Mouse (Mus musculus) midbrain, postnatal 0 days (tissue): ENCODE results near the gene Clec1b. TPM values are rescaled to one million over a fixed set of nuclear protein-coding genes. Genes with fewer than 3 reads are reported as not detected.

Experiments
- ATAC-seq: fragments of 200-750 bp; cut with Nextera tagmentation; 2 replicates; pipeline ENCODE4 v1.8.0; 2017; ENCODE audit warnings: moderate number of reproducible peaks, mild to moderate bottlenecking, moderate TSS enrichment, moderate library complexity; ENCODE audit not compliant: low FRiP score
- DNase-seq: peaks from one replicate; pipeline ENCODE4 v3.0.0-alpha.2; 2015; ENCODE audit warnings: low spot score
- H3K27ac ChIP-seq: fragments of 300-500 bp; sonication (generic); 2 replicates; pipeline ENCODE4 v1.5.1; 2014; ENCODE audit warnings: low read depth, mild to moderate bottlenecking, low read length, mixed read lengths
- H3K27me3 ChIP-seq: fragments of 300-500 bp; sonication (generic); 2 replicates; pipeline ENCODE4 v1.6.1; 2014; ENCODE audit warnings: low read length, control low read depth, mixed read lengths; ENCODE audit not compliant: insufficient read depth
- H3K36me3 ChIP-seq: fragments of 300-500 bp; sonication (generic); 2 replicates; pipeline ENCODE4 v1.6.1; 2014; ENCODE audit warnings: low read length, control low read depth, mixed read lengths; ENCODE audit not compliant: insufficient read depth
- H3K4me1 ChIP-seq: fragments of 300-500 bp; sonication (generic); 2 replicates; pipeline ENCODE4 v1.6.1; 2014; ENCODE audit warnings: mild to moderate bottlenecking, control low read depth, antibody characterized with exemption, low read length, mixed read lengths; ENCODE audit not compliant: insufficient read depth
- H3K4me2 ChIP-seq: fragments of 300-500 bp; sonication (generic); 2 replicates; pipeline ENCODE4 v1.6.1; 2014; ENCODE audit warnings: low read depth, mild to moderate bottlenecking, low read length, mixed read lengths; ENCODE audit not compliant: poor library complexity, severe bottlenecking
- H3K4me3 ChIP-seq: fragments of 300-500 bp; sonication (generic); 2 replicates; pipeline ENCODE4 v1.5.1; 2014; ENCODE audit warnings: low read depth, mild to moderate bottlenecking, low read length, moderate library complexity
- H3K9ac ChIP-seq: fragments of 300-500 bp; sonication (generic); replicated peaks from 2 replicates; pipeline ENCODE4 v1.6.1; 2014; ENCODE audit warnings: mild to moderate bottlenecking, low read length, moderate library complexity, mixed read lengths; ENCODE audit not compliant: poor library complexity, severe bottlenecking
- H3K9me3 ChIP-seq: fragments of 300-500 bp; sonication (generic); 2 replicates; pipeline ENCODE4 v1.6.1; 2016; ENCODE audit warnings: low read length, control low read depth
- CTCF ChIP-seq: IDR thresholded peaks from 2 replicates; pipeline ENCODE4 v1.5.1; 2016; ENCODE audit warnings: antibody characterized with exemption, mild to moderate bottlenecking
- WGBS: fragments of 180-500 bp; shearing (Covaris S2); extraction: QIAGEN DNeasy Blood & Tissue Kit; methylation state at CpG from one replicate; pipeline ENCODE4 v1.1.7; 2014; 5-methylcytosine and 5-hydroxymethylcytosine counted together
- polyA plus RNA-seq: library from polyadenylated mRNA; unstranded; fragments of >200 nt; fragmentation: Nextera tagmentation; extraction: Ambion mirVana; gene quantifications from 2 replicates; pipeline ENCODE4 v1.2.1, GENCODE M21; 2015
- total RNA-seq: library from RNA; depleted of rRNA; stranded (reverse); fragments of >200 nt; gene quantifications from 2 replicates; pipeline ENCODE4 v1.2.3, GENCODE M21; 2014

Clec1b gene
- total and polyA plus RNA-seq, 2 experiments from 2014 or later: 0.46 TPM; not detected in 1

GRCm38 (mm10) chr6:129363942-129364341 is 33.2 kb upstream of the Clec1b start:
- no peak for TF ChIP-seq CTCF
- H3K9ac ChIP-seq: no peak overlapping the region
- H3K27ac ChIP-seq: no peak overlapping the region
- 31% methylated on average over 1 of the region's 1 CpGs for WGBS
- ATAC-seq (no peak), DNase-seq (no peak)
- H3K4me1 ChIP-seq: no peaks in the 10 kb centered on the region
- no peaks in the 10 kb centered on the region for H3K36me3 ChIP-seq
- H3K4me3 ChIP-seq: no peak overlapping the region
- no peaks in the 10 kb centered on the region for H3K9me3 ChIP-seq
- H3K4me2 ChIP-seq: no peak overlapping the region
- H3K27me3 ChIP-seq: no peaks in the 10 kb centered on the region

GRCm38 (mm10) chr6:129365959-129366359 is 31.1 kb upstream of the Clec1b start:
- H3K9ac ChIP-seq: no peak overlapping the region
- TF ChIP-seq CTCF: peak; percentile 92
- no peak overlapping the region for H3K27ac ChIP-seq
- no peak overlapping the region for H3K4me3 ChIP-seq
- H3K27me3 ChIP-seq: no peaks in the 10 kb centered on the region
- ATAC-seq (peak; percentile 54; the same call in 1 of the 2 replicates), DNase-seq (peak; percentile 90)
- no peaks in the 10 kb centered on the region for H3K9me3 ChIP-seq
- WGBS: 10% methylated on average over 6 of the region's 6 CpGs
- no peaks in the 10 kb centered on the region for H3K4me1 ChIP-seq
- no peaks in the 10 kb centered on the region for H3K36me3 ChIP-seq
- no peak overlapping the region for H3K4me2 ChIP-seq

- Histone ChIP-seq H3K4me3 (no peak overlapping the region), H3K9ac (no peak overlapping the region), H3K4me2 (no peak overlapping the region), H3K9me3 (no peaks in the 10 kb centered on the region), H3K4me1 (no peaks in the 10 kb centered on the region), H3K36me3 (no peaks in the 10 kb centered on the region), H3K27me3 (no peaks in the 10 kb centered on the region), H3K27ac (no peak overlapping the region)
- WGBS: 74% methylated on average over 7 of the region's 7 CpGs
- TF ChIP-seq CTCF: no peak
- ATAC-seq: no peak
- no peak for DNase-seq
Measured at GRCm38 (mm10) chr6:129369374-129370132, 27.5 kb upstream of the Clec1b start.

GRCm38 (mm10) chr6:129374937-129375471 is 22.1 kb upstream of the Clec1b start:
- H3K36me3 ChIP-seq: no peaks in the 10 kb centered on the region
- ATAC-seq (no peak), DNase-seq (no peak)
- no peak overlapping the region for H3K4me2 ChIP-seq
- H3K4me3 ChIP-seq: no peak overlapping the region
- 83% methylated on average over 2 of the region's 2 CpGs for WGBS
- no peak overlapping the region for H3K9ac ChIP-seq
- no peak overlapping the region for H3K27ac ChIP-seq
- H3K4me1 ChIP-seq: no peaks in the 10 kb centered on the region
- no peak for TF ChIP-seq CTCF
- no peaks in the 10 kb centered on the region for H3K27me3 ChIP-seq
- no peaks in the 10 kb centered on the region for H3K9me3 ChIP-seq

- Histone ChIP-seq H3K4me2 (no peak overlapping the region), H3K4me3 (no peak overlapping the region), H3K27ac (no peak overlapping the region), H3K4me1 (no peaks in the 10 kb centered on the region), H3K9ac (no peak overlapping the region), H3K27me3 (no peaks in the 10 kb centered on the region), H3K9me3 (no peaks in the 10 kb centered on the region), H3K36me3 (no peaks in the 10 kb centered on the region)
- no peak; the same call in 1 of the 2 replicates for ATAC-seq
- 68% methylated on average over 4 of the region's 4 CpGs for WGBS
- DNase-seq: peak; percentile 56
- TF ChIP-seq CTCF: no peak
Measured at GRCm38 (mm10) chr6:129380454-129380853, 16.6 kb upstream of the Clec1b start.

- Histone ChIP-seq H3K4me3 (no peak overlapping the region), H3K4me1 (no peaks in the 10 kb centered on the region), H3K9ac (no peak overlapping the region), H3K27me3 (no peaks in the 10 kb centered on the region), H3K27ac (no peak overlapping the region), H3K36me3 (no peaks in the 10 kb centered on the region), H3K9me3 (no peaks in the 10 kb centered on the region), H3K4me2 (no peak overlapping the region)
- no peak for TF ChIP-seq CTCF
- DNase-seq (no peak), ATAC-seq (no peak)
- WGBS: 69% methylated on average over 1 of the region's 1 CpGs
Measured at GRCm38 (mm10) chr6:129381736-129382135, 15.4 kb upstream of the Clec1b start.
